Mouse (Mus musculus): ENCODE measurements at regions not wholly inside any gene's neighbourhood (a gene's known extent, or its start where the extent isn't known, plus 50 kb on each side); places are given as distances from the start of the nearest gene placed in this dataset.
A peak's percentile ranks its signal among the peaks of the same experiment; 100 is the strongest.

DNA sequence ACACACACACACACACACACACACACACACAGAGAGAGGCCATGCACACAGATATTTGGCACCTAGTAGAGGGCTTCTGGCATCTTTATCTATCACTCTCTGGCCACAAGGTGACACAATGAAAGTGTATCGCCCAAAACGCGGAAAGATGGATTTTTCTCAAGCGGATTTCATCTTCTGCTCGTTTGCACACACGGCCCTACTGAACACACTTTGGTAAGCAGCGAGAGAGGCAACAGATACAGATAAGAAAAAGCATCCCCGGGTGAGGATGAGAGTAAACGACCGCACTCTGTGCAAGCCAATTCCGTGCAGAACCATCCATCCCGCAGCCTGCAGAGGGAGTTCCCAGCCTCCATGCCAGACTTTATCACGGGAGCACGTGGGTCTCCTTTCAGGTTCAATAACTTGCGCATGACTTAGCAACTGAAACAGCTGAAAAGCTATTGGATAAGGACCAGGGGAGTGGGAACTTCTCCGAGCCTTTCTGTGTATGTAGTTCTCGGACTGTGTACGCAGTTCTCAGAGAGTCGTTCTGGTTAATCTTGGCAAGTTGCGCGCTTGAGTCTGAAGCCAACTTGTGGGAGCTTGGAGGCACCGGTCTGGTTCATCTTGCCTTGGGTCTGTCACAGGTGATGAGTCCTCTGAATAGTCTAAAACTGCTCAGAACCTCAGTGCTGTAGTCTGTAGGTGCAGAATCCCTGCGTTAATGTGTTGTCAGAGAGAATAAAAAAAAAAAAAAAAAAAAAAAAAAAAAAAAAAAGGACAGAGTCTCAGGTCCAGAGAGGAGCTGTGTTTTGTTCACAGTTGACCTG, 97.2 kb upstream of the Tmem178 start:
- Histone ChIP-seq H3K36me3 (no peaks in the 10 kb centered on the region), H3K9ac (replicated peaks) (no peak overlapping the region), H3K4me1 (peaks cover 5% of the 10 kb centered on the region; the same call in 1 of the 2 replicates), H3K4me3 (no peak overlapping the region), H3K9me3 (no peaks in the 10 kb centered on the region), H3K27me3 (no peaks in the 10 kb centered on the region), H3K4me2 (replicated peaks) (no peak overlapping the region), H3K27ac (replicated peaks) (no peak overlapping the region)
- ATAC-seq (ENCODE audit: low FRiP score, low read depth): peak; percentile 34; the same call in 1 of the 2 replicates
- WGBS: 72% methylated on average over 23 of the region's 23 CpGs

DNA sequence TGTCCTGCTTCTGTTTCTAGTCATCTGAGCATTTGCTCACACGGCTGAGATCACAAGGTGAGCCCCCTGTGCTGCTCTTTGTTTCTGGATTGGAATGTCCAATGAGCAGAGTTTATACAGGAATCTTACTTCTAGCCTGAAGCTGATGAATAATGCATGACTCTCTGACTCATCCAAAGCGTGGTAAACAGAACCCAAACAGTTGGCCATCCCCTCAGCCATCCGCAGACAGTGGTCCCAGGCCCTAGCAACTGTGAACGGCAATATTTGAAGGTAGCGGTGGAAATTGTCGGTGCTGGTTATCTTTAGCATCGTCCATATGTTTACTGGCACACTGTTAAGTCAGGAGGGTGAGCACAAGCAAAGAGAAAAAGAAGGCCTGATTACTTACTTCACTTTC, 99.1 kb upstream of the Tmem178 start:
- Histone ChIP-seq H3K27ac (replicated peaks) (no peak overlapping the region), H3K9me3 (no peaks in the 10 kb centered on the region), H3K27me3 (no peaks in the 10 kb centered on the region), H3K4me2 (replicated peaks) (no peak overlapping the region), H3K36me3 (no peaks in the 10 kb centered on the region), H3K4me3 (no peak overlapping the region), H3K4me1 (peaks cover 5% of the 10 kb centered on the region; the same call in 1 of the 2 replicates), H3K9ac (replicated peaks) (no peak overlapping the region)
- ATAC-seq (ENCODE audit: low FRiP score, low read depth): no peak
- 55% methylated on average over 7 of the region's 7 CpGs for WGBS

DNA sequence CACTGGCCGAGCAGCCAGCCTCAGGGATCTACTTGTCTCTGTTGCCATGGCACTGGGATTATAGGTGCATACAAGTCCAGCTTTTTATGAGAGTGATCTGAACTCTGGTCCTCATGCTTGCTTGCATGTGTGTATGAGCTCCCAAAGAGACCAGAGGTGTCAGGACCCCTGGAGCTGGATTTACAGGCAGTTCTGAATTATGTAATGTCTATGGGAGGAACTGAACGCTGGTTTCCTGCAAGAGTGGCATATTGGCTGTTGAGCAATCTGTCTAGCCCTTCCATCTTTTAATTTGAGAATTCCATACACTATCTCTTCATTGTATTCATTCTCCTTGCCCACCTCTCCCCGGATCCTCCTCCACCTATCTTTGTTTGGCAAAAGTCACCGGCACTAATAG, 102.5 kb upstream of the Tmem178 start:
- Histone ChIP-seq H3K36me3 (no peaks in the 10 kb centered on the region), H3K9me3 (no peaks in the 10 kb centered on the region), H3K4me1 (peaks cover 2% of the 10 kb centered on the region; the same call in 1 of the 2 replicates), H3K27me3 (no peaks in the 10 kb centered on the region), H3K27ac (replicated peaks) (no peak overlapping the region), H3K9ac (replicated peaks) (no peak overlapping the region), H3K4me2 (replicated peaks) (no peak overlapping the region), H3K4me3 (no peak overlapping the region)
- 86% methylated on average over 4 of the region's 4 CpGs for WGBS
- no peak for ATAC-seq (ENCODE audit: low FRiP score, low read depth)

- Histone ChIP-seq H3K9ac (replicated peaks) (no peak overlapping the region), H3K9me3 (no peaks in the 10 kb centered on the region), H3K4me1 (no peaks in the 10 kb centered on the region), H3K4me3 (no peak overlapping the region), H3K27me3 (no peaks in the 10 kb centered on the region), H3K36me3 (no peaks in the 10 kb centered on the region), H3K4me2 (replicated peaks) (no peak overlapping the region), H3K27ac (replicated peaks) (no peak overlapping the region)
- WGBS: 86% methylated on average over 6 of the region's 6 CpGs
- no peak for ATAC-seq (ENCODE audit: low FRiP score, low read depth)
These were observed 103.5 kb upstream of the Tmem178 start for GRCm38 (mm10) chr17:80840896-80841295.

GRCm38 (mm10) chr17:80840452-80840851, 104.0 kb upstream of the Tmem178 start:
- no peaks in the 10 kb centered on the region for H3K36me3 ChIP-seq
- H3K27me3 ChIP-seq: no peaks in the 10 kb centered on the region
- no peaks in the 10 kb centered on the region for H3K9me3 ChIP-seq
- H3K27ac ChIP-seq (replicated peaks): no peak overlapping the region
- no peak overlapping the region for H3K4me2 ChIP-seq (replicated peaks)
- ATAC-seq (ENCODE audit: low FRiP score, low read depth): no peak
- no peak overlapping the region for H3K9ac ChIP-seq (replicated peaks)
- WGBS: 89% methylated on average over 4 of the region's 4 CpGs
- no peaks in the 10 kb centered on the region for H3K4me1 ChIP-seq
- no peak overlapping the region for H3K4me3 ChIP-seq

DNA sequence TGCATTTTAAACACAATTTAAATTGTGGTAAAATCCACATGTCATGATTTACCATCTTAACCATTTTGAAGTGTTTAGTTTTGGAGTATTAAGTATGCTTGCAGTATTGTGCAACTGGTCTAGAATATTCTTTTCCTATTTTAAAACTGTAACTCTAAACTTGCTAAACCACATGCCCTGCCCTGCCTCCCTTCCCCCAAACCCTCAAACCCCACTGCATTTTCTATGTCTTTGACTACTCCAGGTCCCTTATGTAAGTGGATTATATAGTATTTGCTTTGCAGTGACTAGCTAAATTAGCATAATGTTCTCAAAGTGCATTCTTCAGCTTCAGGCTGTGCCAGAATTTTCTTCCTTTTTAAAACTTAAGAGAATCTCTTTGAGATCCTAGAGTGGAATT, 106.4 kb upstream of the Map4k3 start:
- H3K9me3 ChIP-seq: no peaks in the 10 kb centered on the region
- H3K36me3 ChIP-seq: no peaks in the 10 kb centered on the region
- no peaks in the 10 kb centered on the region for H3K4me1 ChIP-seq
- H3K27me3 ChIP-seq: no peaks in the 10 kb centered on the region
- H3K9ac ChIP-seq (replicated peaks): no peak overlapping the region
- no peak overlapping the region for H3K4me3 ChIP-seq
- H3K27ac ChIP-seq (replicated peaks): no peak overlapping the region
- H3K4me2 ChIP-seq (replicated peaks): no peak overlapping the region
- no peak for ATAC-seq (ENCODE audit: low FRiP score, low read depth)

- H3K4me3 ChIP-seq: no peak overlapping the region
- no peaks in the 10 kb centered on the region for H3K4me1 ChIP-seq
- WGBS: 36% methylated on average over 5 of the region's 5 CpGs
- no peaks in the 10 kb centered on the region for H3K36me3 ChIP-seq
- ATAC-seq (ENCODE audit: low FRiP score, low read depth): no peak
- no peaks in the 10 kb centered on the region for H3K27me3 ChIP-seq
- no peak overlapping the region for H3K4me2 ChIP-seq (replicated peaks)
- no peaks in the 10 kb centered on the region for H3K9me3 ChIP-seq
- H3K9ac ChIP-seq (replicated peaks): no peak overlapping the region
- H3K27ac ChIP-seq (replicated peaks): no peak overlapping the region
These were observed 105.9 kb upstream of the Map4k3 start for GRCm38 (mm10) chr17:80834176-80834517.

DNA sequence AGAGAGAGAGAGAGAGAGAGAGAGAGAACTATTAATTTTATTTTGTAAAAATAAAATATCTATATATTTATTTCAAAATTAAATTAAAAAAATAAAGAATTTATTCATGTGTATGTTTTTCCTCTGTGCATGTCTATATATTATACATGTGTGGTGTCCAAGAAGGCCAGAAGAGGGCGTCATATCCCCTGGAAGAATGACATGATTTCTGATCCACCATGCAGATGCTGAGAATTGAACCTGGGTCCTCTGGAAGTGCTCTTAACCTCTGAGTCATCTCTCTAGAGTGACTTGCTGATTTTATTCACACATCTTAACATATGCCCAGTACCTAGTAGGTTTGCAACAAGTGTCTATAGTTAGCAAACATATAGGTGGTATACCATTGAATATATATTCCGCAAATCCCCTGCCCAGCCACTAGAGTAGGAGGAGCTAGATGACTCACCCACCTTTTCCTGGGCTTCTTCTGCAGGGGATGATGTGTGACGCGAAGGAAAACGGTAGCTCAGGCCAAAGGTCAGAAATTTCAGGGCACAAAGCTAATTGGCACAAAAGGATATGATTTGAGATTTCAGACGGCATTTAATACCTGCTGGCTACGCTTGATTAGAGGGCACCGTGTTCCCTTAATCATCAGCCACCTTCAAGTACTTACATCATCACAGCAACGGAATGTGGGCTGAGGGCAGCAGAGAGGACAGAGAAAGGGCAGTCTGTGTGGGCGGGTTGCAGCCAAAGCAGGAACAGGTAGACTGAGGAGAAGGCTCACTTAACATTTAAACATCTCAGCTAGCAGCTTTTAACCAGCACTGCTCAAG, 105.3 kb upstream of the Map4k3 start:
- Histone ChIP-seq H3K4me3 (no peak overlapping the region), H3K27me3 (no peaks in the 10 kb centered on the region), H3K4me1 (no peaks in the 10 kb centered on the region), H3K9ac (replicated peaks) (no peak overlapping the region), H3K9me3 (no peaks in the 10 kb centered on the region), H3K27ac (replicated peaks) (no peak overlapping the region), H3K36me3 (no peaks in the 10 kb centered on the region), H3K4me2 (replicated peaks) (no peak overlapping the region)
- peak; percentile 54; the same call in 1 of the 2 replicates for ATAC-seq (ENCODE audit: low FRiP score, low read depth)
- 44% methylated on average over 10 of the region's 10 CpGs for WGBS

GRCm38 (mm10) chr17:80831686-80832085, 103.4 kb upstream of the Map4k3 start:
- Histone ChIP-seq H3K4me2 (replicated peaks) (no peak overlapping the region), H3K27me3 (no peaks in the 10 kb centered on the region), H3K36me3 (no peaks in the 10 kb centered on the region), H3K9me3 (no peaks in the 10 kb centered on the region), H3K27ac (replicated peaks) (no peak overlapping the region), H3K4me3 (no peak overlapping the region), H3K4me1 (no peaks in the 10 kb centered on the region), H3K9ac (replicated peaks) (no peak overlapping the region)
- 80% methylated on average over 4 of the region's 4 CpGs for WGBS
- ATAC-seq (ENCODE audit: low FRiP score, low read depth): no peak

DNA sequence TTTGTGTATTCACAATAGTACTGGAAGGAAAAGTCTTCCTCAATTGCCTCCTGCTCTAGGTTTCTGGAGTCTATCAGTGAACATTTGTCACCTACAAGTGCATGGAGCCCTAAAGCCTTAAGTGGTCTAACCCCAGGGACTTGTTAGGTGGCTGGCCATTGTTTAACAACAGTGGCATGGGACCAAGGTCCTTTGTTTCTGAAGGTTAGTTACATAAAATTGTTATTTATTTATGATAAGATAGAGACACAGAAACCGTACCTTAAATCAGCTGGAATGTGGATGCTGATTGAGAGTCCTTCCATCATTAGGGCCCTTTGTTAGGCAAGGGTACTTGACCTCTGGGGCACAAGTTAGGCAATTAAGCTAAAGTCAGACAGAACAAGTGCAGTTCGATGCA, 99.6 kb upstream of the Map4k3 start:
- Histone ChIP-seq H3K27ac (replicated peaks) (no peak overlapping the region), H3K36me3 (no peaks in the 10 kb centered on the region), H3K9me3 (no peaks in the 10 kb centered on the region), H3K9ac (replicated peaks) (no peak overlapping the region), H3K27me3 (no peaks in the 10 kb centered on the region), H3K4me2 (replicated peaks) (no peak overlapping the region), H3K4me1 (0 out of 2 replicates have a peak, but pooled peaks cover 2% of the 10 kb centered on the region), H3K4me3 (no peak overlapping the region)
- 83% methylated on average over 2 of the region's 2 CpGs for WGBS
- no peak for ATAC-seq (ENCODE audit: low FRiP score, low read depth)

GRCm38 (mm10) chr17:80827361-80827760, 99.1 kb upstream of the Map4k3 start:
- 90% methylated on average over 17 of the region's 17 CpGs for WGBS
- Histone ChIP-seq H3K36me3 (no peaks in the 10 kb centered on the region), H3K9ac (replicated peaks) (no peak overlapping the region), H3K4me2 (replicated peaks) (no peak overlapping the region), H3K4me3 (no peak overlapping the region), H3K9me3 (no peaks in the 10 kb centered on the region), H3K27me3 (no peaks in the 10 kb centered on the region), H3K4me1 (0 out of 2 replicates have a peak, but pooled peaks cover 2% of the 10 kb centered on the region), H3K27ac (replicated peaks) (no peak overlapping the region)
- no peak for ATAC-seq (ENCODE audit: low FRiP score, low read depth)

DNA sequence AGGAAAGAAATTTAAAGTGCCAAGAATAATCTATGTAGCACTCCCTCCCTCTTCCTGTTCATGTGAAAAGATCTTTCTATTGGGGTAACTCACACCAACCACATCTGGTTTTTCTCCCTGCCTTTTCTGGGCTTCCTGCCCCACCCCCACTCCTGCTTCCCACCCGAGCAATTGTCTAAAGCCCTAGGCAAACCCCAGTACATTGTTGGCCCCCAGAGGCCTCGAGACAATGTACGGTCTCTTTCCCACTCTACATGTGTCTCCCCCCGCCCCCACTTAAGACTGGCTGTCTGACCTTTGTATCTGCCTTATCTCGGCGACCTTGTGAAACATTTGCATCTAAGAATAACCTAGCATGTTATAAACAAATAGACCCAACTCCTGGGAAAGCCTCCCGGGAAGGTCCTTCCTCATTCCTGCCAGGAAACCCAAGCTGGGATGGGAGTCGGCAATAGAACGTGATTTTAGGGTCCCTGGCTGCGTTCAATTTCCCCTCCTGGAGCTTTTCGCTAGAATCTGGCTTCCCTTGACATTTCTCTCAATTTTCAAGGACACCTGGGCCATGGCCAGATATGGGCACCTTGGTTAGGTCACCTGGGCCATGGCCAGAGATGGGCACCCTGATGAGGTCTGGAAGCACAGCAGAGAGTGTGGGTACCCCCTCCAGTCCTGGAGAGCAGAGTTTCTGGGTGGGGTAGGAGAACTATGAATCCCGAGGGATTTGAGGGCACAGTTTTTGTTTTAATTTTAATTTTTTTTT, 97.9 kb upstream of the Map4k3 start:
- Histone ChIP-seq H3K9ac (replicated peaks) (no peak overlapping the region), H3K27ac (replicated peaks) (no peak overlapping the region), H3K4me3 (no peak overlapping the region), H3K27me3 (no peaks in the 10 kb centered on the region), H3K9me3 (no peaks in the 10 kb centered on the region), H3K4me2 (replicated peaks) (no peak overlapping the region), H3K4me1 (0 out of 2 replicates have a peak, but pooled peaks cover 2% of the 10 kb centered on the region), H3K36me3 (no peaks in the 10 kb centered on the region)
- ATAC-seq (ENCODE audit: low FRiP score, low read depth): no peak
- 70% methylated on average over 12 of the region's 12 CpGs for WGBS
